17 mouse cellular contexts compared by ENCODE assay signal in genomic region chr11:58024671-58025070, GRCm38 (mm10). TPM values are rescaled to one million over a fixed set of nuclear protein-coding genes. Genes with fewer than 3 reads are reported as not detected.
DNase-seq lines count a peak whose midpoint lies in the region; ATAC-seq and TF ChIP-seq lines count a peak whose summit lies in the region.
"Had no signal": no experiment of that assay in that cellular context is flagged by ENCODE, and none has a peak within 500 bp of the region (broad histone marks: within the 10 kb centered on the region; RNA-seq: fewer than 3 reads in every experiment).

No protein-coding gene starts in this region.

- ATAC-seq in heart, embryonic 12.5 days (ENCODE audit: insufficient number of reproducible peaks, low FRiP score) = no peak
- ATAC-seq in Patski = peak; percentile 37
- peak; percentile 35 for ATAC-seq in megakaryocyte progenitor cell, adult 5-6 weeks (replicated peaks; ENCODE audit: poor library complexity)
- ATAC-seq: forebrain, embryonic 14.5 days; intestine, embryonic 16.5 days had no signal

- CTCF ChIA-PET in Patski (lab: Charles Lee) = interaction anchor here (1.5 to 2.0 kb wide), 5 partner anchors 9 to 14 kb away, joined by 3 to 8 read pairs (median 6); no protein-coding TSS in a partner anchor

- H3K9ac ChIP-seq in heart, embryonic 12.5 days = 0 out of 2 replicates have a peak overlapping the region, but pooled peaks have one; percentile 41
- H3K9ac ChIP-seq: hindbrain, embryonic 15.5 days; liver, embryonic 13.5 days; lung, embryonic 15.5 days; neural tube, embryonic 13.5 days had no signal

- no peak for DNase-seq in heart, postnatal 10 days
- peak; percentile 56 for DNase-seq in 416B (ENCODE audit: low read depth)
- no peak for DNase-seq in Patski (ENCODE audit: low read depth, low spot score)
- DNase-seq in frontal cortex, postnatal 25 days (ENCODE audit: low spot score in 2 of 2) = no peak
- no peak for DNase-seq in testis, postnatal 10 days (ENCODE audit: low spot score)
- DNase-seq: adrenal gland, postnatal 10 days; cerebellum, adult 8-10 months; heart, adult 2 months; liver, embryonic 13.5 days had no signal

- H3K9me3 ChIP-seq in heart, embryonic 12.5 days (replicated peaks) = no peaks in the 10 kb centered on the region
- H3K9me3 ChIP-seq: hindbrain, embryonic 15.5 days; limb, embryonic 10.5 days; liver, embryonic 13.5 days; lung, embryonic 15.5 days; neural tube, embryonic 13.5 days had no signal

- peaks cover 66% of the 10 kb centered on the region for H3K4me1 ChIP-seq in heart, embryonic 12.5 days (replicated peaks)

- H3K27me3 ChIP-seq in heart, embryonic 12.5 days (replicated peaks) = no peaks in the 10 kb centered on the region
- H3K27me3 ChIP-seq in Patski = no peaks in the 10 kb centered on the region
- H3K27me3 ChIP-seq: hindbrain, embryonic 15.5 days; liver, embryonic 13.5 days; lung, embryonic 15.5 days; neural tube, embryonic 13.5 days had no signal

- intact Hi-C loops in heart, postnatal 10 days (cut with DNase I) = no loop called here

- no peak for TF ChIP-seq CTCF in Patski (IDR thresholded peaks at IDR 0.05)

- no peaks in the 10 kb centered on the region for H3K36me3 ChIP-seq in heart, embryonic 12.5 days
- H3K36me3 ChIP-seq: hindbrain, embryonic 15.5 days; lung, embryonic 15.5 days; neural tube, embryonic 13.5 days had no signal

- H3K4me3 ChIP-seq in heart, embryonic 12.5 days = no peak overlapping the region
- H3K4me3 ChIP-seq: heart, adult 2 months; hindbrain, embryonic 15.5 days; limb, embryonic 10.5 days; liver, embryonic 13.5 days; lung, embryonic 15.5 days; neural tube, embryonic 13.5 days had no signal

- no peak overlapping the region for H3K4me2 ChIP-seq in heart, embryonic 12.5 days
- H3K4me2 ChIP-seq: hindbrain, embryonic 15.5 days; liver, embryonic 13.5 days; lung, embryonic 15.5 days; neural tube, embryonic 13.5 days had no signal

- in situ Hi-C loops in Patski (cut with MboI; ENCODE audit: low pct_unique_long_range_greater_than_20kb) = no loop called here

- peak overlapping the region; percentile 25; the same call in 1 of the 2 replicates for H3K27ac ChIP-seq in heart, embryonic 12.5 days (ENCODE audit: poor library complexity, severe bottlenecking)
- H3K27ac ChIP-seq: heart, adult 2 months; hindbrain, embryonic 15.5 days; limb, embryonic 10.5 days; lung, embryonic 15.5 days; neural tube, embryonic 13.5 days had no signal

- WGBS in heart, embryonic 12.5 days = 44% methylated on average over 2 of the region's 2 CpGs

- POLR2A ChIA-PET in Patski (lab: Charles Lee) = interaction anchor here (2.0 kb wide), 1 partner anchor 14 kb away, joined by 12 read pairs; no protein-coding TSS in a partner anchor

RNA-seq across cellular contexts. Expression of gene Larp1, which starts 15.8 kb away (rescaled TPM):
- 17.5 and 18.3 TPM in 2 replicates for polyA plus RNA-seq in heart, embryonic 12.5 days (2016; fragmentation: Nextera tagmentation; extraction: Ambion mirVana)
- 10 to 100 TPM; 57.8 to 61.3 TPM for total RNA-seq in heart, postnatal 10 days (2021)
- polyA plus RNA-seq in Patski (2021) = 71.9 TPM
- 134 and 142 TPM in 2 replicates for total RNA-seq in megakaryocyte progenitor cell, adult 5-6 weeks (2015)
- total RNA-seq in megakaryocyte progenitor cell, adult 5-6 weeks (2017) = 52.9 and 67.5 TPM in 2 replicates
